Mouse (Mus musculus): ENCODE measurements around the gene Klhl42. TPM values are rescaled to one million over a fixed set of nuclear protein-coding genes. Genes with fewer than 3 reads are reported as not detected.

The Klhl42 gene
- total RNA-seq, 2 experiments from 2014 or later = 17.3 to 19.8 TPM

- no peak overlapping the region for H3K4me3 ChIP-seq
- DNase-seq (ENCODE audit: low spot score in 2 of 2) = no peak
- H3K27ac ChIP-seq = no peak overlapping the region
- peak; percentile 35 for TF ChIP-seq CTCF (conservative IDR thresholded peaks at IDR 0.05)
Observed at GRCm38 (mm10) chr6:147096109-147096508, 4.9 kb downstream of the Klhl42 start.

- no peak for DNase-seq (ENCODE audit: low spot score in 2 of 2)
- no peak overlapping the region for H3K4me3 ChIP-seq
- H3K27ac ChIP-seq = no peak overlapping the region
- no peak for TF ChIP-seq CTCF (conservative IDR thresholded peaks at IDR 0.05)
Observed at GRCm38 (mm10) chr6:147096934-147097333, 5.8 kb downstream of the Klhl42 start.

- TF ChIP-seq CTCF (conservative IDR thresholded peaks at IDR 0.05) = no peak
- no peak for DNase-seq (ENCODE audit: low spot score in 2 of 2)
- no peak overlapping the region for H3K27ac ChIP-seq
- H3K4me3 ChIP-seq = no peak overlapping the region
Observed at GRCm38 (mm10) chr6:147097346-147097929, 6.3 kb downstream of the Klhl42 start.

- H3K4me3 ChIP-seq = no peak overlapping the region
- TF ChIP-seq CTCF (conservative IDR thresholded peaks at IDR 0.05) = no peak
- DNase-seq (ENCODE audit: low spot score in 2 of 2) = no peak
- 0 out of 2 replicates have a peak overlapping the region, but pooled peaks have one; percentile 23 for H3K27ac ChIP-seq
Observed at GRCm38 (mm10) chr6:147099458-147100277, 8.5 kb downstream of the Klhl42 start.

- Histone ChIP-seq H3K27ac (no peak overlapping the region), H3K4me3 (no peak overlapping the region)
- TF ChIP-seq CTCF (conservative IDR thresholded peaks at IDR 0.05) = peak; percentile 42
- DNase-seq (ENCODE audit: low spot score in 2 of 2) = no peak
Observed at GRCm38 (mm10) chr6:147102293-147102692, 11.1 kb downstream of the Klhl42 start.

GRCm38 (mm10) chr6:147105529-147105928 is 14.3 kb downstream of the Klhl42 start:
- no peak for DNase-seq (ENCODE audit: low spot score in 2 of 2)
- Histone ChIP-seq H3K4me3 (no peak overlapping the region), H3K27ac (no peak overlapping the region)
- TF ChIP-seq CTCF (conservative IDR thresholded peaks at IDR 0.05) = no peak

GRCm38 (mm10) chr6:147106716-147107115 is 15.5 kb downstream of the Klhl42 start:
- no peak for TF ChIP-seq CTCF (conservative IDR thresholded peaks at IDR 0.05)
- no peak for DNase-seq (ENCODE audit: low spot score in 2 of 2)
- Histone ChIP-seq H3K4me3 (no peak overlapping the region), H3K27ac (no peak overlapping the region)

GRCm38 (mm10) chr6:147109283-147109682 is 18.1 kb downstream of the Klhl42 start:
- DNase-seq (ENCODE audit: low spot score in 2 of 2) = peak in 1 of 2 experiments; percentile 5
- Histone ChIP-seq H3K4me3 (no peak overlapping the region), H3K27ac (no peak overlapping the region)
- no peak for TF ChIP-seq CTCF (conservative IDR thresholded peaks at IDR 0.05)

- peak; percentile 68 to 93 for DNase-seq (ENCODE audit: low spot score in 2 of 2)
- Histone ChIP-seq H3K27ac (no peak overlapping the region), H3K4me3 (no peak overlapping the region)
- TF ChIP-seq CTCF (conservative IDR thresholded peaks at IDR 0.05) = peak; percentile 95
Observed at GRCm38 (mm10) chr6:147116579-147116978, 25.4 kb downstream of the Klhl42 start.

GRCm38 (mm10) chr6:147117764-147118163 is 26.6 kb downstream of the Klhl42 start:
- no peak for TF ChIP-seq CTCF (conservative IDR thresholded peaks at IDR 0.05)
- H3K4me3 ChIP-seq = no peak overlapping the region
- no peak for DNase-seq (ENCODE audit: low spot score in 2 of 2)
- no peak overlapping the region for H3K27ac ChIP-seq

- Histone ChIP-seq H3K27ac (no peak overlapping the region), H3K4me3 (no peak overlapping the region)
- DNase-seq (ENCODE audit: low spot score in 2 of 2) = no peak
- TF ChIP-seq CTCF (conservative IDR thresholded peaks at IDR 0.05) = no peak
Observed at GRCm38 (mm10) chr6:147118190-147118589, 27.0 kb downstream of the Klhl42 start.

GRCm38 (mm10) chr6:147121320-147121719 is 30.1 kb downstream of the Klhl42 start:
- Histone ChIP-seq H3K27ac (no peak overlapping the region), H3K4me3 (no peak overlapping the region)
- TF ChIP-seq CTCF (conservative IDR thresholded peaks at IDR 0.05) = no peak
- no peak for DNase-seq (ENCODE audit: low spot score in 2 of 2)

GRCm38 (mm10) chr6:147127239-147127638 is 36.1 kb downstream of the Klhl42 start:
- Histone ChIP-seq H3K27ac (no peak overlapping the region), H3K4me3 (no peak overlapping the region)
- no peak for DNase-seq (ENCODE audit: low spot score in 2 of 2)
- no peak for TF ChIP-seq CTCF (conservative IDR thresholded peaks at IDR 0.05)

- DNase-seq (ENCODE audit: low spot score in 2 of 2) = no peak
- H3K4me3 ChIP-seq = no peak overlapping the region
- TF ChIP-seq CTCF (conservative IDR thresholded peaks at IDR 0.05) = no peak
- no peak overlapping the region for H3K27ac ChIP-seq
Observed at GRCm38 (mm10) chr6:147138260-147138659, 47.1 kb downstream of the Klhl42 start.
